Mouse (Mus musculus): ENCODE data around the gene Tha1. TPM values are rescaled to one million over a fixed set of nuclear protein-coding genes. Genes with fewer than 3 reads are reported as not detected.

Gene Tha1
- polyA plus RNA-seq, 1 experiment: not detected

GRCm38 (mm10) chr11:117832086-117832969, 41.0 kb downstream of the Tha1 start:
- Histone ChIP-seq H3K27ac (ENCODE audit: insufficient read depth, low read depth, low read length) (no peak overlapping the region), H3K4me1 (ENCODE audit: control insufficient read depth, insufficient read depth, low read length) (peaks cover 11% of the 10 kb centered on the region), H3K4me3 (ENCODE audit: insufficient read depth, low read depth, low read length) (peak overlapping the region; percentile 11; the same call in 1 of the 2 replicates)
- 26% methylated on average over 28 of the region's 28 CpGs for WGBS
- no peak for TF ChIP-seq POLR2A (IDR thresholded peaks at IDR 0.05; ENCODE audit: insufficient read depth, low read depth, low read length)
- TF ChIP-seq CTCF (IDR thresholded peaks at IDR 0.05; ENCODE audit: insufficient read depth, low read depth, low read length): 0 out of 2 replicates have a peak, but pooled peaks have one; percentile 33

- 76% methylated on average over 9 of the region's 9 CpGs for WGBS
These were observed 42.9 kb downstream of the Tha1 start for GRCm38 (mm10) chr11:117830401-117830800.

GRCm38 (mm10) chr11:117829671-117830215, 43.5 kb downstream of the Tha1 start:
- WGBS: 81% methylated on average over 2 of the region's 2 CpGs
- TF ChIP-seq POLR2A (IDR thresholded peaks at IDR 0.05; ENCODE audit: insufficient read depth, low read depth, low read length) (no peak), CTCF (IDR thresholded peaks at IDR 0.05; ENCODE audit: insufficient read depth, low read depth, low read length) (no peak)
- Histone ChIP-seq H3K4me3 (ENCODE audit: insufficient read depth, low read depth, low read length) (no peak overlapping the region), H3K4me1 (ENCODE audit: control insufficient read depth, insufficient read depth, low read length) (peaks cover 16% of the 10 kb centered on the region), H3K27ac (ENCODE audit: insufficient read depth, low read depth, low read length) (no peak overlapping the region)

More at GRCm38 (mm10) chr11:117830401-117830800, 42.9 kb downstream of the Tha1 start:
- no peak overlapping the region for H3K27ac ChIP-seq (ENCODE audit: insufficient read depth, low read depth, low read length)
- no peak for TF ChIP-seq POLR2A (IDR thresholded peaks at IDR 0.05; ENCODE audit: insufficient read depth, low read depth, low read length)
- TF ChIP-seq CTCF (IDR thresholded peaks at IDR 0.05; ENCODE audit: insufficient read depth, low read depth, low read length): no peak
- peaks cover 12% of the 10 kb centered on the region for H3K4me1 ChIP-seq (ENCODE audit: control insufficient read depth, insufficient read depth, low read length)
- no peak overlapping the region for H3K4me3 ChIP-seq (ENCODE audit: insufficient read depth, low read depth, low read length)

- WGBS: 79% methylated on average over 9 of the region's 9 CpGs
These were observed 44.2 kb downstream of the Tha1 start for GRCm38 (mm10) chr11:117828888-117829604.

GRCm38 (mm10) chr11:117828149-117828887, 45.0 kb downstream of the Tha1 start:
- TF ChIP-seq CTCF (IDR thresholded peaks at IDR 0.05; ENCODE audit: insufficient read depth, low read depth, low read length) (no peak), POLR2A (IDR thresholded peaks at IDR 0.05; ENCODE audit: insufficient read depth, low read depth, low read length) (no peak)
- 76% methylated on average over 18 of the region's 18 CpGs for WGBS
- peaks cover 18% of the 10 kb centered on the region for H3K4me1 ChIP-seq (ENCODE audit: control insufficient read depth, insufficient read depth, low read length)
- no peak overlapping the region for H3K4me3 ChIP-seq (ENCODE audit: insufficient read depth, low read depth, low read length)
- H3K27ac ChIP-seq (ENCODE audit: insufficient read depth, low read depth, low read length): no peak overlapping the region

More at GRCm38 (mm10) chr11:117828888-117829604, 44.2 kb downstream of the Tha1 start:
- no peak for TF ChIP-seq CTCF (IDR thresholded peaks at IDR 0.05; ENCODE audit: insufficient read depth, low read depth, low read length)
- TF ChIP-seq POLR2A (IDR thresholded peaks at IDR 0.05; ENCODE audit: insufficient read depth, low read depth, low read length): no peak
- Histone ChIP-seq H3K4me1 (ENCODE audit: control insufficient read depth, insufficient read depth, low read length) (peaks cover 18% of the 10 kb centered on the region), H3K27ac (ENCODE audit: insufficient read depth, low read depth, low read length) (no peak overlapping the region), H3K4me3 (ENCODE audit: insufficient read depth, low read depth, low read length) (no peak overlapping the region)

- Histone ChIP-seq H3K4me3 (ENCODE audit: insufficient read depth, low read depth, low read length) (no peak overlapping the region), H3K27ac (ENCODE audit: insufficient read depth, low read depth, low read length) (no peak overlapping the region), H3K4me1 (ENCODE audit: control insufficient read depth, insufficient read depth, low read length) (peaks cover 18% of the 10 kb centered on the region)
- WGBS: 74% methylated on average over 3 of the region's 3 CpGs
- no peak for TF ChIP-seq POLR2A (IDR thresholded peaks at IDR 0.05; ENCODE audit: insufficient read depth, low read depth, low read length)
- no peak for TF ChIP-seq CTCF (IDR thresholded peaks at IDR 0.05; ENCODE audit: insufficient read depth, low read depth, low read length)
These were observed 45.9 kb downstream of the Tha1 start for GRCm38 (mm10) chr11:117827386-117827785.

GRCm38 (mm10) chr11:117826916-117827315, 46.4 kb downstream of the Tha1 start:
- 70% methylated on average over 8 of the region's 8 CpGs for WGBS
- H3K4me1 ChIP-seq (ENCODE audit: control insufficient read depth, insufficient read depth, low read length): peaks cover 15% of the 10 kb centered on the region
- no peak for TF ChIP-seq POLR2A (IDR thresholded peaks at IDR 0.05; ENCODE audit: insufficient read depth, low read depth, low read length)
- TF ChIP-seq CTCF (IDR thresholded peaks at IDR 0.05; ENCODE audit: insufficient read depth, low read depth, low read length): no peak
- H3K27ac ChIP-seq (ENCODE audit: insufficient read depth, low read depth, low read length): no peak overlapping the region
- no peak overlapping the region for H3K4me3 ChIP-seq (ENCODE audit: insufficient read depth, low read depth, low read length)

GRCm38 (mm10) chr11:117826164-117826563, 47.1 kb downstream of the Tha1 start:
- WGBS: 20% methylated on average over 5 of the region's 5 CpGs
- Histone ChIP-seq H3K4me1 (ENCODE audit: control insufficient read depth, insufficient read depth, low read length) (peaks cover 15% of the 10 kb centered on the region), H3K4me3 (ENCODE audit: insufficient read depth, low read depth, low read length) (no peak overlapping the region; the same call in 1 of the 2 replicates), H3K27ac (ENCODE audit: insufficient read depth, low read depth, low read length) (no peak overlapping the region)
- TF ChIP-seq POLR2A (IDR thresholded peaks at IDR 0.05; ENCODE audit: insufficient read depth, low read depth, low read length) (no peak), CTCF (IDR thresholded peaks at IDR 0.05; ENCODE audit: insufficient read depth, low read depth, low read length) (no peak)

All from olfactory bulb, adult 2 months (tissue).